Mouse (Mus musculus) ES-Bruce4 (cell line): ENCODE data around the gene Ak4. TPM values are rescaled to one million over a fixed set of nuclear protein-coding genes. Genes with fewer than 3 reads are reported as not detected.

Source experiments
- H3K27ac ChIP-seq: 2 replicates; pipeline ENCODE4 v1.5.1; 2012; ENCODE audit warnings: low read length, inconsistent platforms; ENCODE audit not compliant: insufficient read depth
- H3K27me3 ChIP-seq: 2 replicates; pipeline ENCODE4 v1.6.1; 2012; ENCODE audit warnings: mild to moderate bottlenecking, low read length, inconsistent platforms; ENCODE audit not compliant: control insufficient read depth, poor library complexity, insufficient read depth, severe bottlenecking
- H3K36me3 ChIP-seq: 2 replicates; pipeline ENCODE4 v1.6.1; 2012; ENCODE audit warnings: inconsistent platforms, mild to moderate bottlenecking, low read length, moderate library complexity; ENCODE audit not compliant: control insufficient read depth, poor library complexity, insufficient read depth, severe bottlenecking
- H3K4me1 ChIP-seq: one replicate; pipeline ENCODE4 v1.8.1; 2011; ENCODE audit warnings: low read length; ENCODE audit not compliant: control insufficient read depth, insufficient read depth
- H3K4me3 ChIP-seq: 2 replicates; pipeline ENCODE4 v1.5.1; 2011; ENCODE audit warnings: low read depth, mild to moderate bottlenecking, low read length
- H3K9ac ChIP-seq: 2 replicates; pipeline ENCODE4 v1.6.1; 2012; ENCODE audit warnings: low read depth, mild to moderate bottlenecking, inconsistent platforms; ENCODE audit not compliant: poor library complexity, severe bottlenecking
- H3K9me3 ChIP-seq: replicated peaks from 2 replicates; pipeline ENCODE4 v1.6.1; 2012; ENCODE audit warnings: mild to moderate bottlenecking, low read length, inconsistent platforms; ENCODE audit not compliant: control insufficient read depth, poor library complexity, insufficient read depth, severe bottlenecking
- CTCF ChIP-seq: IDR thresholded peaks from one replicate; pipeline ENCODE4 v1.8.1; 2011; ENCODE audit warnings: low read depth, low read length
- EP300 ChIP-seq: IDR thresholded peaks from 2 replicates; pipeline ENCODE4 v1.6.1; 2011; ENCODE audit warnings: low read depth, low read length; ENCODE audit not compliant: insufficient read depth
- POLR2A ChIP-seq: IDR thresholded peaks from one replicate; pipeline ENCODE4 v1.8.1; 2011; ENCODE audit warnings: low read length; ENCODE audit not compliant: insufficient read depth
- polyA plus RNA-seq: library from polyadenylated mRNA; stranded (reverse); fragments of >200 nt; gene quantifications from 2 replicates; pipeline ENCODE4 v1.2.4, GENCODE M21; 2011; ENCODE audit warnings: low read depth; ENCODE audit not compliant: missing spikeins, insufficient read depth, insufficient read length

Gene Ak4
- polyA plus RNA-seq, 1 experiment: 62.7 TPM

DNA sequence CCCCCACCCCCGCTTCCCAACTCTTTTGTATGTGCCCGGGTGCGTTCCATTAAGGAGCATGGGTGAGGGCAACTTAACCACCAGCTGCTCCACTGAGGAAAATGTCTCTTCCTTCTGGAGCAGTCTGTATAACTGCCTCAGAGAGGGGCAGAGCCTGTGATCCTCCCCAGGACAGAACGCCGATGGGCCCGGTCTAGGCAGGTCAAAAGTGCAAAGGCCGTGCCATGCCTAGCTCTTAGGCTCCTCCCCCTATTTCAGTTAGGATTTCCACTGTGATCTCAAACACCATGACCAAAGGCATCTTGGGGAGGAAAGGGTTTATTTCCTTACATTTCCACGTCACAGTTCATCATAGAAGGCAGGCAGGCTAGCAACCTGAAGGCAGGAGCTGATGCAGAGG, 29.6 kb downstream of the Ak4 start:
- Histone ChIP-seq H3K4me3 (no peak overlapping the region), H3K9me3 (0 out of 2 replicates have a peak, but pooled peaks cover 5% of the 10 kb centered on the region), H3K4me1 (peaks cover 1% of the 10 kb centered on the region), H3K27me3 (no peaks in the 10 kb centered on the region), H3K36me3 (peaks cover 6% of the 10 kb centered on the region), H3K9ac (no peak overlapping the region), H3K27ac (no peak overlapping the region)
- no peak for TF ChIP-seq POLR2A
- TF ChIP-seq CTCF: no peak
- TF ChIP-seq EP300: no peak

DNA sequence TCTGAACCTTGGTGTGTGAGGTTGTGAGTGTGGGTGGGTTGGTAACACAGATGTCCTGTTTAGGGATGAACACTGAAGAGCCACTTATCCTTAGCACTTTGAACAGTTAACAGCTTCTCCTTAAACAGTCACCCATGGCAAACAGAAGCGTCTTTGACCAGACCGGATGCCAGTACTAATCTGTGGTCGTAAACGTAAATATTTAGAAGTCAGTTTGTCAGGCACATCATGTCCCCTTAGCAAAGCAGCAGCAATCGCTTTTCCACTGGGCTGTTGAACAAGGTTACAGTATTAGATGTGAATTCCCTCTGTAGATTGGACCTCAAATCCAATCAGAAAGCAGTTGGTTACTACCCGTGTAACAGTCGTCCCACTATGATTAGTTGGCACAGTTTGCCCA, 30.3 kb downstream of the Ak4 start:
- peaks cover 6% of the 10 kb centered on the region for H3K36me3 ChIP-seq

DNA sequence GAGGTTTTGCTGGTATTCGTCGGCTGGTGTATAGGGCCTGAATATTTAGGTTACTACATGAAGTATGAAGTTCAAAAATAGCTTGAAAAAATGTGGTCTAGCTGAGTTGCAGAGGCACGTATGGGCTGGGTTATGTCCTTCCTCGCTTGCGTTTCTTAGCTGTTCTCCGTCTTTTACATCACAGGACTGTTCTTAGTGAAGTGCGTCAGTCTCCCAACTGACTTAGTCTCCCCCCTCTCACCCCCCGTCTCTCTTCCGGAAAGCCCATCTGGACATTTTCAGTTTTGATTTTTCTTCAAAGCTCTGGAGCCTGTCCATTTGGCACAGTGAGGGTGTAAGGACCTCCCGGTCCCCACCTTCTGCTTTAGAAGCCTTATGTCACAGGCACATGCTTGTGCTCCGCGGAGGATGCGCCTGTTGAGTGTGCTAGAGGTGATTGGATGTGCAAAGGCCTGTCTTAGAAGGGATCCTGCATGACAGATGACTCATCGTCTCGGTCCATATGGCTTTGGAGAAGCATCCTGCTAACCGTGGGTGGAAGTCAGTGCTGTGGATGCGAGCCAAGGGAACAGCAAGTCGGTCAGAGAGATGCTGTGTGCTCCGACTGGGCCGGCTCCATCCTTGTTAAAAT, 31.2 kb downstream of the Ak4 start:
- no peak overlapping the region for H3K27ac ChIP-seq
- H3K36me3 ChIP-seq: peaks cover 6% of the 10 kb centered on the region
- no peaks in the 10 kb centered on the region for H3K4me1 ChIP-seq
- H3K27me3 ChIP-seq: no peaks in the 10 kb centered on the region
- H3K4me3 ChIP-seq: no peak overlapping the region
- H3K9ac ChIP-seq: no peak overlapping the region
- 0 out of 2 replicates have a peak, but pooled peaks cover 5% of the 10 kb centered on the region for H3K9me3 ChIP-seq
- no peak for TF ChIP-seq POLR2A
- TF ChIP-seq EP300: no peak
- TF ChIP-seq CTCF: no peak

More for the DNA sequence above, 30.3 kb downstream of the Ak4 start:
- Histone ChIP-seq H3K9me3 (0 out of 2 replicates have a peak, but pooled peaks cover 5% of the 10 kb centered on the region), H3K4me1 (no peaks in the 10 kb centered on the region), H3K27ac (no peak overlapping the region), H3K27me3 (no peaks in the 10 kb centered on the region), H3K9ac (no peak overlapping the region), H3K4me3 (no peak overlapping the region)
- TF ChIP-seq CTCF (no peak), POLR2A (no peak), EP300 (no peak)

DNA sequence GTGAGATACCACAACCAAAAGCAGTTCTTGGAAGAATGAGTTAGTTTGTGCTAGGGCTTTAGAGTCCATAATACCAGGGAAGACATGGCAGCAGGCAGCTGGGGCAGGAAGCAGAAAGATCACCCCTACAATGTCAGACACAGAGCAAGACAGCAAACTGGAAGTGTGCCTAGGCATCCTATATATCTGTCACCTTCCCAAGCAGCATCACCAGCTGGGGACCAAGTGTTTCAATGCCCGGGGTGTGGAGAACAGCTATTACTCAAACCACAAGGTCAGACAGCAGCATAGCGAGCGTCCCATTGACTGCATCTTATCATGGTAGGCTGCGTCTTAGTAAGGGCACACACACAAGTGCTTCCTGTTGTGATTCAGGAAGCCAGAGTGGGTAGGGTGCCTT, 32.0 kb downstream of the Ak4 start:
- H3K4me1 ChIP-seq: no peaks in the 10 kb centered on the region
- no peak for TF ChIP-seq EP300
- no peak for TF ChIP-seq CTCF
- TF ChIP-seq POLR2A: no peak
- H3K36me3 ChIP-seq: peaks cover 6% of the 10 kb centered on the region

DNA sequence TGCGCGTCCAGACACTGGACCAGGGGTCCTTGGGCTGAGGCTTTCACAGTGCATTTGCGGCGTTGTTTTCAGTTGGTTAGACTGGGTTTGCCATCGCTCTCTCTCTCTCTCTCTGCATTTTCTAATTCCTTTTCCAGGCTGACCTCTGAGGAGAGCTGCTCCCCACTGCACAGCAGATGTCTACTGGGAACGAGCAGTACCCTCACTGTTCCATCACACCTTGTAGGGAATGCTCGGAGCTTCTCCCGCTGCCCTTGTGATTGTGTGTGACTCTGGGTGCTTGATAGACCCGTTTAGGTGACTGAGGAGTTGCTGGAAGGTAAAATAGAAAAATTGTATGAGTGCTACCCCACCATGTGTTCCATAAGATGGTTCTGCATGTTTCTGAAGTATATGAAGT, 33.8 kb downstream of the Ak4 start:
- TF ChIP-seq CTCF: no peak
- Histone ChIP-seq H3K4me3 (no peak overlapping the region), H3K9ac (no peak overlapping the region), H3K36me3 (no peaks in the 10 kb centered on the region), H3K27me3 (no peaks in the 10 kb centered on the region), H3K4me1 (no peaks in the 10 kb centered on the region), H3K9me3 (no peaks in the 10 kb centered on the region), H3K27ac (no peak overlapping the region)

More for the DNA sequence above, 32.0 kb downstream of the Ak4 start:
- Histone ChIP-seq H3K27ac (no peak overlapping the region), H3K4me3 (no peak overlapping the region), H3K9ac (no peak overlapping the region), H3K9me3 (0 out of 2 replicates have a peak, but pooled peaks cover 5% of the 10 kb centered on the region), H3K27me3 (no peaks in the 10 kb centered on the region)

DNA sequence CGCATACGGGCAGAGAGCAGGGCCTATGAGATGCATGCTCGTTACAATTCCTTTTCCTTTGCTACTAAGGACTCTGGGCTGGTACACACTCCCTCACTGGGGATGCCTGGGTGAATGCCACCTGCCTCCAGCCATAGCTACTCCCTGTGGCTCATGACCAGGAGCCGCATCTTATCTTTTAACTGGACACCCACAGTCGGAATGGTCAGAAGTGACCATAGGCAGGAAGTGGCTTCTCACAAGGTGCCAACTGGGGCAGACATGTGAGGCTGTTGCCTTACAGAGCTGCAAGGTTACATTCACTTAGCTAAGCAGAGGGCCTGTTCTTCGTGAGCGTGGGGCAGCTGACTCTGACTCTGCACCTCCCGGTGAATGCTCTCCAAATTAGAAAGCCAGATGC, 38.1 kb downstream of the Ak4 start:
- TF ChIP-seq POLR2A (no peak), CTCF (no peak), EP300 (no peak)
- H3K9me3 ChIP-seq: no peaks in the 10 kb centered on the region

More for the DNA sequence above, 38.1 kb downstream of the Ak4 start:
- H3K4me1 ChIP-seq: no peaks in the 10 kb centered on the region
- no peak overlapping the region for H3K9ac ChIP-seq
- no peak overlapping the region for H3K27ac ChIP-seq
- peaks cover 3% of the 10 kb centered on the region; the same call in 1 of the 2 replicates for H3K36me3 ChIP-seq
- no peaks in the 10 kb centered on the region for H3K27me3 ChIP-seq
- H3K4me3 ChIP-seq: no peak overlapping the region
